Mouse (Mus musculus) 3134 (cell line): ENCODE results near the gene Gm13288.
"Not testable (repeated sequence)": the region's sequence is repeated elsewhere in the genome, so short reads cannot be mapped to it uniquely, and the experiment has no call there.

ENCODE experiments used
- DNase-seq: peaks from one replicate; pipeline ENCODE4 v3.0.0-alpha.2; 2011; ENCODE audit warnings: low spot score; ENCODE audit not compliant: insufficient read length; ENCODE audit errors: extremely low read depth

Gm13288 gene

DNA sequence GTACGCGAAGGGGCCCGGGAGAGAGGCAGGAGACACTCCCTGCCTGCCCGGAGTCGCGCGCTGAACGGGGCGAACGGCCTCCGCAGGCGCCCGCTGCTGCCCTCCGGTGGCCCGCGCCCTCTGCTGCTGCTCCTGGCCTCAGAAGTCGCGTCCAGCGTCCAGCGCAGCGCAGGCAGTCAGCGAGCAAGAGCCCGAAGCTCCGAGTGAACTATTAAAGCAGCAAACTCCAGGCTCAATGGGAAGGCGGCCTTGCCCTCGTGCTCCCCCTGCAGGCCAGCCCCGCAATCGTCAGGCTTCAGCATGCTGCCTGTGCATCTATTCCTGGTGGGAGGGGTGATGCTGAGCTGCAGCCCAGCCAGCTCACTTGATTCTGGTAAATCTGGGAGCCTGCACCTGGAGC lies 8.2 kb upstream of the Gm13288 start, which contains the start of gene Gm13279:
Gene Gm13279, plus strand, starts transcription at position 301 of the 400 bp plus-strand sequence.
- not testable (repeated sequence) for DNase-seq

DNA sequence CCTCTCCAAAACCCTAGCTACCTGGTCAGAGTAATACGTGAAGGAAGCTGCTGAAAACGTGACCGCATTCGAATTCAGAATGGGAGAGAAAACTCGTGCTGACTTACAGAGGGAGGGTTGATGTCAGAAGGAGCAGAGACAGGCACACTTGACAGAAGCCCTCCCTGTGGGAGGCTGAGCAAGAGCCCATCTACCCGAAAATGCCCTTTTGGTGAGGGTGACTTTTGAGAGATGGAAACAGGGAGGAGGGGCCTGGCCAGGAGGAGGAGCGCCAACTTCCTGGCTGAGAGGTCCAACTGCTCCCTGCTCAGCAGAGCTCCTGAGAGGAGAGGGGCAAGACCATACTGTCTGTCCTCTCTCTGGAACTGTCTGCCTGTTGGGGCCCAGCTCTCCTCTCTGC lies 6.0 kb upstream of the Gm13288 start, which contains the start of gene Gm13285:
Gene Gm13285, plus strand, starts transcription at position 301 of the 400 bp plus-strand sequence.
- DNase-seq, result not testable (repeated sequence)

DNA sequence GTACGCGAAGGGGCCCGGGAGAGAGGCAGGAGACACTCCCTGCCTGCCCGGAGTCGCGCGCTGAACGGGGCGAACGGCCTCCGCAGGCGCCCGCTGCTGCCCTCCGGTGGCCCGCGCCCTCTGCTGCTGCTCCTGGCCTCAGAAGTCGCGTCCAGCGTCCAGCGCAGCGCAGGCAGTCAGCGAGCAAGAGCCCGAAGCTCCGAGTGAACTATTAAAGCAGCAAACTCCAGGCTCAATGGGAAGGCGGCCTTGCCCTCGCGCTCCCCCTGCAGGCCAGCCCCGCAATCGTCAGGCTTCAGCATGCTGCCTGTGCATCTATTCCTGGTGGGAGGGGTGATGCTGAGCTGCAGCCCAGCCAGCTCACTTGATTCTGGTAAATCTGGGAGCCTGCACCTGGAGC lies 2.4 kb upstream of the Gm13288 start, which contains the start of gene Gm13287:
Gene Gm13287, plus strand, starts transcription at position 301 of the 400 bp plus-strand sequence.
- not testable (repeated sequence) for DNase-seq

DNA sequence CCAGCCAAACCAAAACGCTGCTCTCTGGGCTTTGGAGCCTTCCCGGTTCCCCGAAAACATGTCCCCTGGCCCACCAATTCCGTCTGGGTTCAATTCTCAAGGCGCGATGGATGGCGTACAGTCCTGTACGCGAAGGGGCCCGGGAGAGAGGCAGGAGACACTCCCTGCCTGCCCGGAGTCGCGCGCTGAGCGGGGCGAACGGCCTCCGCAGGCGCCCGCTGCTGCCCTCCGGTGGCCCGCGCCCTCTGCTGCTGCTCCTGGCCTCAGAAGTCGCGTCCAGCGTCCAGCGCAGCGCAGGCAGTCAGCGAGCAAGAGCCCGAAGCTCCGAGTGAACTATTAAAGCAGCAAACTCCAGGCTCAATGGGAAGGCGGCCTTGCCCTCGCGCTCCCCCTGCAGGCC lies 430 bp downstream of the Gm13288 start:
- DNase-seq, result not testable (repeated sequence)

DNA sequence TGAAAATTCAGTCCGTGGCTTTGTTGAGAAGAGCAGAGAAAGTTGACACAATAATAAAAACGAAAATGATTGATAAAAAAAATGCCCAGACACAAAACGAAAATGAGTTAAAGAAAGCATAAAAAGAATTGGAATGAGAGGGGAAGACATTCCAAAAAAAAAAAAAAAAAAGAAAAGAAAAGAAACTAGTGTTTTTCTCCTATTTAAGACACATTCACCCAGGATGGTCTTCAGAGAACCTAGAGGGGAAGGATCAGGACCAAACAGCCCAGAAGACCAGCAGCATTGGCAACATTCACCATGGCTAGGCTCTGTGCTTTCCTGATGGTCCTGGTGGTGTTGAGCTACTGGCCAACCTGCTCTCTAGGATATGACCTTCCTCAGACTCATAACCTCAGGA lies 10.6 kb downstream of the Gm13288 start, which contains the start of gene Ifna7:
Gene Ifna7, plus strand, starts transcription at position 301 of the 400 bp plus-strand sequence.
- no peak for DNase-seq

DNA sequence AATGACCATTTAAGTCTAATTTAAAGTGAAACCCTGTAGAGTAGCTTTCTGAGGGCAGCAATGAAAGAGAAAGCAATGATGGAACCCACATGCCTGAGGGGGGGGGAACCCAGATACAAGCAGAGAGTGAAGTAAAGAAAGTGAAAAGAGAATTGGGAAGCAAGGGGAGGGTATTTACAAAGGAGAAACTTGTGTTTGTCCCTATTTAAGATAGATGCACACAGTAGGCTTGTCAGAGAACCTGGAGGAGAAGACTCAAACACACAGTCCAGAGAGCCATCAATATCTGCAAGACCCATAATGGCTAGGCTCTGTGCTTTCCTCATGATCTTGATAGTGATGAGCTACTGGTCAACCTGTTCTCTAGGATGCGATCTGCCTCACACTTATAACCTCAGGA lies 14.3 kb downstream of the Gm13288 start, which contains the start of gene Ifna11:
Gene Ifna11, plus strand, starts transcription at position 301 of the 400 bp plus-strand sequence.
- no peak for DNase-seq

DNA sequence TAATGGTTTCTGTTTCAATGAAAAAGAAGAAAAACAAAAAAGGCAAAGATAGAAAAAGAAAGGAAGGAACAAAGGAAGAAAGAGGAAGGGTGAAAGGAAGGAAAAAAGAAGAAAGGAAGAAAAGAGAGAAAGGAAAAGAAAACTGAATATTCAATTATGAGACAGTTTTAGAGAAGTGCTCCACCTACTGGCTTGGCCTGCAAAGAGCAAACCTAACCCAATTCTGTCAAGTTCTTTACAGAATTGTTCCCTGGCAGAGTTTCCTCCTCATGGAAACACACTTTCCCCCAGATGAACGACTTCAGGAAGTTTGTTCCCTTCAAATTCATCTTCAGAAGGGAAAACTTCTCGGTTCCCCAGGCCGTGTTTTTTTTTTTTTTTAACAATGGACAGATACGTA lies 17.7 kb downstream of the Gm13288 start:
- no peak for DNase-seq

DNA sequence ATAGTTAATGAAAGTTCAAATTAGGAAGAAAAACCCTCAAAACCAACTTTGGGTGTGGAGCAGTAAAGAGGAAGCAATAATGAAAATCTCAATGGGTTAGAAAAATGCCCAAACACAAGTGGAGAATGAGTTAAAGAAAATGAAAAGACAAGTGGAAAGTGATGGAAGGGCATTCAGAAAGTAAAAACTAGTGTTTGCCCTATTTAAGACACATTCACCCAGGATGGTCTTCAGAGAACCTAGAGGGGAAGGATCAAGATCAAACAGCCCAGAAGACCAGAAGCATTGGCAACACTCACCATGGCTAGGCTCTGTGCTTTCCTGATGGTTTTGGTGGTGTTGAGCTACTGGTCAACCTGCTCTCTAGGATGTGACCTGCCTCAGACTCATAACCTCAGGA lies 21.8 kb downstream of the Gm13288 start, which contains the start of gene Ifna6:
Gene Ifna6, plus strand, starts transcription at position 301 of the 400 bp plus-strand sequence.
- not testable (repeated sequence) for DNase-seq

DNA sequence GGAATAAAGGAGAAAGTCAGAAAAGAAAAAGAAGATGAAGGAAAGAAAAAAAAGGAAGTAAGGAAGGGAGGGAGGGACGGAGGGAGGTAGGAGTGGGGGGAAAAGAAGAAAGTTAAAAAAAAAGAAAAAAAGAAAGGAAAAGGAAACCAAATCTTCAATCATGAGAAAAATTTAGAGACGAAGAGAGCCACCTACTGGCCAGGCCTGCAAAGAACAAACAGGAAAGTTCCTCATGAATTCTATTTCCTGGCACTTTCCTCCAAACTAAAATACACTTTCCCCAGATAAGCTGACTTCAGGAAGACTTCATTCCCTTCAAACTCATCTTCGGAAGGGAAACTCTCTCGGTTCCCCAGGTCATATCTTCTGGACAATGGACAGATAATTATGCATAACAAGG lies 25.2 kb downstream of the Gm13288 start:
- no peak for DNase-seq

DNA sequence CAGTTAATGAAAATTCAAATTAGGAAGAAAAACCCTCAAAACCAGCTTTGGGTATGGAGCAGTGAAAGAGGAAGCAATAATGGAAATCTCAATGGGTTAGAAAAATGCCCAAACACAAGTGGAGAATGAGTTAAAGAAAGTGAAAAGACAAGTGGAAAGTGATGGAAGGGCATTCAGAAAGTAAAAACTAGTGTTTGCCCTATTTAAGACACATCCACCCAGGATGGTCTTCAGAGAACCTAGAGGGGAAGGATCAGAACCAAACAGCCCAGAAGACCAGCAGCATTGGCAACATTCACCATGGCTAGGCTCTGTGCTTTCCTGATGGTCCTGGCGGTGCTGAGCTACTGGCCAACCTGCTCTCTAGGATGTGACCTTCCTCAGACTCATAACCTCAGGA lies 29.9 kb downstream of the Gm13288 start, which contains the start of gene Ifna5:
Gene Ifna5, plus strand, starts transcription at position 301 of the 400 bp plus-strand sequence.
- not testable (repeated sequence) for DNase-seq

DNA sequence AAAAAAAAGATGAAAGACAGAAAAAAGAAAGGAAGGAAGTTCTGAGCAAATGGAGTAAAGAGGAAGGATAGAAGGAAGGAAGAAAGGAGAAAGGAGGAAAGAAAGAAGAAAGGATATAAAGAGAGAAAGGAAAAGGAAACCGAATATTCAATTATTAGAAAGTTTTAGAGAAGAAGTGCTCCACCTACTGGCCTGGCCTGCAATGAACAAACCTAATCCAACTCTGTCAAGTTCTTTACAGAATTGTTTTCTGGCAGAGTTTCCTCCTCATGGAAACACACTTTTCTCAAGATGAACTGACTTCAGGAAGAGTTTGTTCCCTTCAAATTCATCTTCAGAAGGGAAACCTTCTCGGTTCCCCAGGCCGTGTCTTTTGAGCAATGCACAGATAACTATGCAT lies 33.5 kb downstream of the Gm13288 start:
- no peak for DNase-seq

DNA sequence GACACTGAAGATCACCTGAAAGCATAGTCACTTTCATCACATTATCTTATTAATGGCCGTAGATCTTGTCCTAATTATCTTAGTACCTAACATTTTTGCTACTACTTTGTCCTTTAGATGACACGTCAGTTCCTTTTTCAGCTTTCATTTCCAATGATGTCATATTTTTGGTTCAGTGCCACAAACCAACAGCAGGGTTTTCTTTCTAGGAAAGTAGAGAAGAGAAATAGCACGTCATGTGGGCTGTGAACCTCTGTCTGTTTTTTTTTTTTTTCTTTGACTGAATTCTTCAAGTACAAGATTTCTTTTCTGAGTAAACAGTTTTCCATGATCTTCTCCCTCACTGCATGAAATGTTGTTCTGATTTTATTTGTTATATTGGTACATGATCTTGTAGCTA lies 34.7 kb downstream of the Gm13288 start:
- no peak for DNase-seq

DNA sequence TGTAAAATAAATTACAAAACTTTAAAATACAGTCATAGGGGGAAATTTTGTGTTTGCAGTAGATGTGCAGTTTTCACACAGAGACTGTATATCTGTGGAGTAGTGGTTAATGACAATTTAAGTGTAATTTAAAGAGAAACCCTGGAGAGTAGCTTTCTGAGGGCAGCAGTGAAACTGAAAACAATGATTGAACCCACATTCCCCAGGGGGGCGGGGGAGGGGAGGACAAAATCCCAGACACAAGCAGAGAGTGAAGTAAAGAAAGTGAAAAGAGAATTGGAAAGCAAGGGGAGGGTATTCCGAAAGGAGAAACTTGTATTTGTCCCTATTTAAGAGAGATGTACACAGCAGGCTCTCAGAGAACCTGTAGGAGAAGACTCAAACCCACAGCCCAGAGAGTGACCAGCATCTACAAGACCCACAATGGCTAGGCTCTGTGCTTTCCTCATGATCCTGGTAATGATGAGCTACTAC lies 36.1 kb downstream of the Gm13288 start, which contains the start of gene Ifna4:
Gene Ifna4, plus strand, starts transcription at position 424 of the 474 bp plus-strand sequence.
- DNase-seq, result no peak

DNA sequence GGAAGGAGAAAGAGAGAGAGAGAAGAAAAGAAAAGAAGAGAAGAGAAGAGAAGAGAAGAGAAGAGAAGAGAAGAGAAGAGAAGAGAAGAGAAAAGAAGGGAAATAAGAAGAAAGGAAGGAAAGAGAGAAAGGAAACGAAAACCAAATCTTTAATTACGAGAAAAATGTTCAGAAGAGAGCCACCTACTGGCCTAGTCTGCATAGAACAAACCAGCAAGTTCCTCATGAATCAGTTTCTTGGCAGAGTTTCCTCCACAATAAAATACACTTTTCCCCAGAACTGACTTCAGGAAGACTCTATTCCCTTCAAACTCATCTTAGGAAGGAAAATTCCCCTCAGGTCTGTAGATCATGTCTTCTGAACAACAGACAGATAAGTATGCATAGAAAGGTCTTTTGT lies 40.0 kb downstream of the Gm13288 start:
- DNase-seq, result peak; percentile 9

DNA sequence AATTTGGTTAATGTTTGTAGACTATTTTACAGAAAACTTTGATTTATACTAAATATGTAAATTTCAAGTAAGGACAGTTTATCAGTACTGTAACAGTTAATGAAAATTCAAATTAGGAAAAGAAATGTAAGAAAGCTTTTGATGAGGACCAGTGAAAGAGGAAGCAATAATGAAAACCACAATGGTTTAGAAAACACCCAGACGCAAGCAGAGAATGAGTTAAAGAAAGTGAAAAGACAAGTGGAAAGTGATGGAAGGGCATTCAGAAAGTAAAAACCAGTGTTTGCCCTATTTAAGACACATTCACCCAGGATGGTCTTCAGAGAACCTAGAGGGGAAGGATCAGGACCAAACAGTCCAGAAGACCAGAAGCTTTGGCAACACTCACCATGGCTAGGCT lies 44.4 kb downstream of the Gm13288 start, which contains the start of gene Ifna1:
Gene Ifna1, plus strand, starts transcription at position 390 of the 400 bp plus-strand sequence.
- no peak for DNase-seq

DNA sequence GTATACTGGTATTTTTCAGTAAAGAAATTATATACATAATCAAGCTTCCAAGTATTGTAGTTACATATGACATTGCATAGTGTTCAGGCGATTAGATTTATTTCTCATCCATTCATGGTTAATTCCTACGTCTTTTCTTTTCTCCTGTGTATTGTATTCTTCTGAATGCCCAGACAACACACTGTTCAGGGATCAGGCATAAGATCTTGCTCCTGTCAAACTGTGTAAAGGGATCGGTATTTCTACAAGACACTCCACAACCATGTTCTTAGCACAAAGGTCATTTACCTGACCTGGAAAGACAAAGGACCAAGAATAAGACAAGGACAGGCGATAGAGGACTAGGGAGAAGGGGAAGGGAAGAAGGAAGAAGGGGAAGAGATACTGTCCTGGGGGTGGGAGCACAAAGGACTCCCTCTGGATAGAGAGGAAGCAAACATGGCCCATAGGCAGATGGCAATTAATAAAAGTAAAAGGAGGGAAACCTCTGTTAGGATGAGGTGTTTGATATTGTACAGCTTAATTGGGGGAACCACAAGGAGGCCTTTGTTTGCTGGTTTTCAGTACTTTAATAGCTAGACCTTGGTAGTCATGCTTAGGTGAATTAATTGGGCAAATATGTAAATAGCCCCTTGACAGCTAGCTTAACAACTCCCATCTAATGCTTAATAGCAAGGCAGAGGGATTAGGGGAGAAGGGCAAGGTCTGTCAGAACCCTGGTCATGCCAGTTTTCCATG lies 45.9 kb downstream of the Gm13288 start:
- DNase-seq, result no peak
